Mouse (Mus musculus): Measurements from ENCODE around the gene Kcnq5. TPM values are rescaled to one million over a fixed set of nuclear protein-coding genes. Genes with fewer than 3 reads are reported as not detected.

Gene Kcnq5
- polyA plus RNA-seq, 1 experiment: 1.8 TPM

DNA sequence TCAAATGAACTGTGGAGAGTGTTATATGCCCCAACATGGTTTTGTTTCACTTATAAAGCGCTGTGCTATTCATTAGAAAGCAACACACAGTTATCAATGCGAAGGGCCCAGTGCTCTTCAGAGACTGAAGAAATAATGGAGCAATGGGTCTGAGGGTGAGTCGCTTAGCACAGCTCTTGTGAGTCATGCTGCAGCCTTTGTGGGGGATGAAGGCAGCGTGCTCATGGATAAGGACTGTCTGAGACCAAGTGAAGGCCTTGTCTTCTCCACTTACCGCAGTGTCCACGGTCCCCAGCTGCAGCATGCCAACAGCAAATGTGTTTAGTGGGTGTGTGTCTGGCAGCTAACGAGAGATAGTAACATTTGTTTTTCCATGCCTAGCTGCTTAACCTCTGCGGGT, 503.2 kb downstream of the Kcnq5 start:
- no peaks in the 10 kb centered on the region for H3K27me3 ChIP-seq (ENCODE audit: control insufficient read depth, insufficient read depth, low read length)
- TF ChIP-seq CTCF (IDR thresholded peaks at IDR 0.05; ENCODE audit: borderline replicate concordance, insufficient read depth, low read depth, low read length) (no peak), POLR2A (IDR thresholded peaks at IDR 0.05; ENCODE audit: borderline replicate concordance, insufficient read depth, low read length) (no peak)
- DNase-seq: no peak
- H3K4me3 ChIP-seq (replicated peaks; ENCODE audit: insufficient read depth, low read depth, low read length): no peak overlapping the region
- no peak overlapping the region for H3K27ac ChIP-seq (ENCODE audit: insufficient read depth, low read length)
- 87% methylated on average over 8 of the region's 8 CpGs for WGBS
- H3K4me1 ChIP-seq (ENCODE audit: control insufficient read depth, insufficient read depth, low read length): no peaks in the 10 kb centered on the region

DNA sequence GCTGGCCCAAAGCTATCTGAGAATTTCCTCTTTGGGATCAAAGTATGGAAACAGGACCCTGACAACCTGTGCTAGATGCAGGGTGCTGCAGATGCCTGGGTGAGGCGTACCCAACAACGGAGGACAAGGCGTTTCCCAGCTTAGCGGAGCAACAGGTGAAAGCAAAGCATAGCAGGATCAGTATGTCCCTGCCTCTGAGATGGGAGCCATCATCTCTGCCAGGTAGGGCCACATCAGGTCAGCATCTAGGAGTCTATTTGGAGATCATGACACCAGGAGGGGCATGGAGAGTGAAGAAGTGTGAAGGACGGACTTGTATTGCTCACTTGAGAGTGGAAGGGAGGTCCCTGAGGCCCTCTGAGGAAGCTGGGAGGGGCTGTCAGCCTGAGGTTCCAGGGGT, 505.8 kb downstream of the Kcnq5 start:
- Histone ChIP-seq H3K27me3 (ENCODE audit: control insufficient read depth, insufficient read depth, low read length) (no peaks in the 10 kb centered on the region), H3K4me3 (replicated peaks; ENCODE audit: insufficient read depth, low read depth, low read length) (no peak overlapping the region), H3K27ac (ENCODE audit: insufficient read depth, low read length) (no peak overlapping the region), H3K4me1 (ENCODE audit: control insufficient read depth, insufficient read depth, low read length) (no peaks in the 10 kb centered on the region)
- WGBS: 94% methylated on average over 5 of the region's 5 CpGs
- TF ChIP-seq CTCF (IDR thresholded peaks at IDR 0.05; ENCODE audit: borderline replicate concordance, insufficient read depth, low read depth, low read length) (no peak), POLR2A (IDR thresholded peaks at IDR 0.05; ENCODE audit: borderline replicate concordance, insufficient read depth, low read length) (no peak)
- no peak for DNase-seq

DNA sequence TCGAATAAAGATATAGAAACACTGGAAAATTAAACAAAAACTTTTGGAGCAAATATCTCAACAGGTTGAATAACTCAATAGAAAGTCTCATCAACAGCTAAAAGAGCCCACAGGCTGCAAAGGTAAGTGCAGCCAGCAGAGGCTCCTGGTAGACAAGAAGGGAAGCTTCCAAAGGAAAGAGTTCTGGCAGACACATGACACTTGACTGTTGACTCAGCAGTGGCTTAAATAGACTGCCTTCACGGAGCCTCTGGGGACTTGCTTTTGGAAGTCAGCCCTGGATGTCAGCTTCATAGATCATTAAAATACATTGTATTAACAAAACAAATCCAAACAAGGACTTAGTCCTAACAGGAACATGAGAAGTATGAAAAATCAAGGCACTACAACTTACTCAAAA, 513.5 kb downstream of the Kcnq5 start:
- Histone ChIP-seq H3K4me1 (ENCODE audit: control insufficient read depth, insufficient read depth, low read length) (no peaks in the 10 kb centered on the region), H3K4me3 (replicated peaks; ENCODE audit: insufficient read depth, low read depth, low read length) (no peak overlapping the region), H3K27me3 (ENCODE audit: control insufficient read depth, insufficient read depth, low read length) (no peaks in the 10 kb centered on the region), H3K27ac (ENCODE audit: insufficient read depth, low read length) (no peak overlapping the region)
- 57% methylated on average over 2 of the region's 2 CpGs for WGBS
- no peak for DNase-seq
- TF ChIP-seq CTCF (IDR thresholded peaks at IDR 0.05; ENCODE audit: borderline replicate concordance, insufficient read depth, low read depth, low read length) (no peak), POLR2A (IDR thresholded peaks at IDR 0.05; ENCODE audit: borderline replicate concordance, insufficient read depth, low read length) (no peak)

DNA sequence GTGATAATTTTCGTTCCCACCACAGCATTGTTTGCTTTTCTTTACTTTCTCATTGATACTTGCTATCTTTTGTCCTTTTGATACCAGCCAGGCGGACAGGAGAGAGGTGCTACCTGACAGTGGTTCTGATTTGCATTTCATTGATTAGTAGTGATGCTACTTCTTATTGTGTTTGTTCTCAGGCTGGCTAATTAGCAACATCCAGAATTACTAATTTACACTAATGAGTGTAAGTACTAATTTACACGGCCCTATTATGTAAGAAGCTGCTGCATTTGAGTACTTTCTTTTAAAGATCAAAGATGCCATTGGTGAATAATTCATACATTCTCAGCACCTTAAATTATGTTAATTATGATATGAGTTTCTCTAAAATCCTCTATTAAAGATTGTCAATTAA, 525.0 kb downstream of the Kcnq5 start:
- TF ChIP-seq CTCF (IDR thresholded peaks at IDR 0.05; ENCODE audit: borderline replicate concordance, insufficient read depth, low read depth, low read length): no peak
- no peak for TF ChIP-seq POLR2A (IDR thresholded peaks at IDR 0.05; ENCODE audit: borderline replicate concordance, insufficient read depth, low read length)
- H3K4me3 ChIP-seq (replicated peaks; ENCODE audit: insufficient read depth, low read depth, low read length): no peak overlapping the region
- no peak for DNase-seq
- no peaks in the 10 kb centered on the region for H3K27me3 ChIP-seq (ENCODE audit: control insufficient read depth, insufficient read depth, low read length)
- H3K27ac ChIP-seq (ENCODE audit: insufficient read depth, low read length): no peak overlapping the region
- WGBS: 84% methylated on average over 3 of the region's 3 CpGs
- H3K4me1 ChIP-seq (ENCODE audit: control insufficient read depth, insufficient read depth, low read length): no peaks in the 10 kb centered on the region

DNA sequence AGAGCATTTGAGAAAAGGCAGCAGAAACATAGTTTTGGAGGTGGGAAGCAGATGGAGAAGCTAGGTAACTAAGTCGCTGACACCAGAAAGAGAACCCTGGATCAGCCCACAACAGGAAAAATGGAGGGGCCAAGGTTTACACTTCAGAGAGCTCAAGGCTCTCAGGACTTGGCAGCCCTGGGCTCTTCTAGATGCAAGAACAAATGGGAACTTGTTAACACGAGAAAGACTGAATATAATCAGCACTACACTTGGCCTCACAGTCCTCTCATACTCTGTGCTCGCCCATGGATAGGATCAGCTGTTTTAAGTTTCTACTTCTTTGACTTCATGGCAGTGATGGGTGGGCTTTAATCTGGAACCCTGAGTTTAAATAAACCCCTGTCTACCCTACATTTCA, 526.9 kb downstream of the Kcnq5 start:
- WGBS: 59% methylated on average over 3 of the region's 3 CpGs

DNA sequence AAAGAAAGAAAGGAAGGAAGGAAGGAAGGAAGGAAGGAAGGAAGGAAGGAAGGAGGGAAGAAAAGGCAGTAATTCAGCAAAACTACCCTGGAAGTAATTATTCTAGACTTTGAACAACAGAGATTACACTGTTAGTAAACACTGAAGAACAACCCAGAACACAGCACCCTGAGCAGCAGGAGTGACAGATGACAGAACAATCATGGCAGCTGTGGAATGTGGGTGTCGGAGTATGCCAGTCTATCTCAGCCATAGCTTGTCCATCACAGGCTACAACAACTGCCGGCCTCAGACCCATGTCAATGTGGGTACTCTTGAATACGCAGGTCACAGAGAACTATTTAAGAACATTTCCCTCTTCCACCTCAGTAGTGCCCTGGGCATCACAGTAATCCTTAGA, 530.1 kb downstream of the Kcnq5 start:
- 91% methylated on average over 3 of the region's 3 CpGs for WGBS
- DNase-seq: no peak
- Histone ChIP-seq H3K27ac (ENCODE audit: insufficient read depth, low read length) (no peak overlapping the region), H3K4me1 (ENCODE audit: control insufficient read depth, insufficient read depth, low read length) (no peaks in the 10 kb centered on the region), H3K27me3 (ENCODE audit: control insufficient read depth, insufficient read depth, low read length) (no peaks in the 10 kb centered on the region), H3K4me3 (replicated peaks; ENCODE audit: insufficient read depth, low read depth, low read length) (no peak overlapping the region)
- no peak for TF ChIP-seq POLR2A (IDR thresholded peaks at IDR 0.05; ENCODE audit: borderline replicate concordance, insufficient read depth, low read length)
- TF ChIP-seq CTCF (IDR thresholded peaks at IDR 0.05; ENCODE audit: borderline replicate concordance, insufficient read depth, low read depth, low read length): no peak

More for the DNA sequence above, 526.9 kb downstream of the Kcnq5 start:
- Histone ChIP-seq H3K27me3 (ENCODE audit: control insufficient read depth, insufficient read depth, low read length) (no peaks in the 10 kb centered on the region), H3K4me1 (ENCODE audit: control insufficient read depth, insufficient read depth, low read length) (no peaks in the 10 kb centered on the region), H3K4me3 (replicated peaks; ENCODE audit: insufficient read depth, low read depth, low read length) (no peak overlapping the region), H3K27ac (ENCODE audit: insufficient read depth, low read length) (no peak overlapping the region)
- TF ChIP-seq CTCF (IDR thresholded peaks at IDR 0.05; ENCODE audit: borderline replicate concordance, insufficient read depth, low read depth, low read length) (no peak), POLR2A (IDR thresholded peaks at IDR 0.05; ENCODE audit: borderline replicate concordance, insufficient read depth, low read length) (no peak)
- DNase-seq: no peak

DNA sequence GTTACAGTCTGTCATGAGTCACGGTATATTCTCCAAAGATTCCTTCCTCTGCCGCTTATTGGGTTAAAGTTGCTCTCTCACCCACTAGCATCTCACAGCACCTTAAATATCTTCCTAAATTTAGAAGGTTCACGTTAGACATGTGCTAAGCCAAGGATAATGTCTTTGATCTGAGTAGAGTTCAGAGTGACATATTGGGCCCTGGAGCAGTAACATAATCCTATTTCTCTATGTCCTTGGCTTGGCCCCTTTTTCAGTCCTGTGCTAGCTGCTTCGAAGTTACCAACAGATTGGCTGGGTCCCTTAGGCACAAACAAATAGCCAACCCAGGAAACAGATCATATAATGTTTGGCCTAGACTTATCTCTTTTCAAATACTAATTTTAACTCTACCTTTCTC, 533.7 kb downstream of the Kcnq5 start:
- 63% methylated on average over 4 of the region's 4 CpGs for WGBS
- TF ChIP-seq POLR2A (IDR thresholded peaks at IDR 0.05; ENCODE audit: borderline replicate concordance, insufficient read depth, low read length) (no peak), CTCF (IDR thresholded peaks at IDR 0.05; ENCODE audit: borderline replicate concordance, insufficient read depth, low read depth, low read length) (no peak)
- no peak overlapping the region for H3K27ac ChIP-seq (ENCODE audit: insufficient read depth, low read length)
- no peak for DNase-seq
- no peaks in the 10 kb centered on the region; the same call in 1 of the 2 replicates for H3K27me3 ChIP-seq (ENCODE audit: control insufficient read depth, insufficient read depth, low read length)
- H3K4me3 ChIP-seq (replicated peaks; ENCODE audit: insufficient read depth, low read depth, low read length): no peak overlapping the region
- no peaks in the 10 kb centered on the region for H3K4me1 ChIP-seq (ENCODE audit: control insufficient read depth, insufficient read depth, low read length)

DNA sequence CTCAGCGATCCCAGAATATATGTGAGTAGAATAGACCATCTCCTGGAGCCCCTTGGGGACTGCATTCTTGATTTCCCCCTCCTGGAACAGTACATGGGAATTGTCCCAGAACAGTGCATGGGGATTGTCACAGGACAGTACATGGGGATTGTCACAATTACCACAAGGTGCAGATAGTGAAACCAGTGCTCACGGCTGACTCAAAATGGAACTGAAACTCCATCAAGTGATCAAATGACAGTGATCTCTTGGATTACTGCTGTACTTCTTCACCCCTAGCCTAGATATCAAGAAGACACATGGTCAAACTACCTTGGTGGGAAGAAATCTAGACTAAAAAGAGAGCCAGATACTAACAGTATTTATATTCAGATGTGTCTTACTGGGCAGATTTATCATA, 536.1 kb downstream of the Kcnq5 start:
- Histone ChIP-seq H3K27me3 (ENCODE audit: control insufficient read depth, insufficient read depth, low read length) (no peaks in the 10 kb centered on the region; the same call in 1 of the 2 replicates), H3K4me1 (ENCODE audit: control insufficient read depth, insufficient read depth, low read length) (no peaks in the 10 kb centered on the region), H3K27ac (ENCODE audit: insufficient read depth, low read length) (no peak overlapping the region), H3K4me3 (replicated peaks; ENCODE audit: insufficient read depth, low read depth, low read length) (no peak overlapping the region)
- 98% methylated on average over 2 of the region's 2 CpGs for WGBS
- no peak for DNase-seq
- TF ChIP-seq POLR2A (IDR thresholded peaks at IDR 0.05; ENCODE audit: borderline replicate concordance, insufficient read depth, low read length) (no peak), CTCF (IDR thresholded peaks at IDR 0.05; ENCODE audit: borderline replicate concordance, insufficient read depth, low read depth, low read length) (no peak)
